Mouse (Mus musculus): ENCODE data around the gene Itgam.
"Not testable (repeated sequence)": the region's sequence is repeated elsewhere in the genome, so short reads cannot be mapped to it uniquely, and the experiment has no call there.

The Itgam gene

DNA sequence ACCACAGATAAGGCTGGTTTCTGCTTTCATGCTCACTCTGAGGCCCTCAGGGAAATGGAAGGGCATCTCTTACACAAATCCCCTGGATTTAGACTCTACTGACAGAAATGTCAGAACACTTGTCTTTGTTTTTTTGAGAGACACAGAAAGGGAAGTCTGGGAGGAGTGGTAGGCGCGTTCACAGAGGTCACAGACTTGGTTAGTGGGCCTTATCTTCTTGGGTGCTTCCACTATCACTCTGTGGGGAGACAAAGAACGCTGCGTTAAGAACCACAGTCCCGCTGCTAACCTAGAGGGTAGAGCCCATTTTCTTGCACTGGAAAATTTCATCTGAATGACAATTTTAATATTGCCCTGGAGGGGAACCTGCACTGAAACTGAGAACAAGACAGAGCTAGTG lies 69.7 kb downstream of the Itgam start:
- no peak for ATAC-seq (ENCODE audit: low TSS enrichment)

DNA sequence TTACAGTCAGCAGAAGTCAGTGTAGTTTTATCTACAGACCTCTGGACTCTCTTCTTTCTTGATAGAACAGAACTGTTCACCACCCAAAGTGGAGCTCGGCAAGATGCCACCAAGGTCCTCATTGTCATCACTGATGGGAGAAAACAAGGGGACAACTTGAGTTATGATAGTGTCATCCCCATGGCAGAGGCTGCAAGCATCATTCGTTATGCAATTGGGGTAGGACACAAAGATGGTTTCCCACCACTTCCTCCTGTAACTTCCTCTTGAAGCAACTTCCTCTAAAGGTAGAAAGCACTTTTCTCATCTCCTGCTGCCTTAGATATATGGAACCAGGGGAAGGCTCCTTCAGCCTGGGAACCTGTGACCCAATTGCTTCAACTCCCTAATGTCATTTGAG lies 71.2 kb downstream of the Itgam start:
- ATAC-seq (ENCODE audit: low TSS enrichment), result no peak

DNA sequence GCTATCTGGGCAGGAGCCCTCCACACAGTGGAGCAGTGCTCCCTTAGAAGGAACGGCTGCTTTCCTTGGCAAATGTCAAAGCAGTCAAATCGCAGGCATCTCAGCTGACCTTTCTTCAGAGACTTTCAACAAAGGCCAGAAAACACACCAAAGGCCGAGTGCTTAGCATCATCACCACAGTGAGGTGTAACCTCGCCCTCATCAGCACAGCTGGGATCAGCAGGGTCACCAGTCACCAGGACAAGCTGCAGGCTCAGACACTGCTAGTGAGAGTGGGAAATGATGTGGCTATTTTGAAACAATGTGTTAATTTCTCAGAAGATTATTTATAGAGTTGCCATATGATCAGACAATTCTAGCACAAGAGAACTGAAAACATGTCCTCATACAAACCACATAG lies 74.5 kb downstream of the Itgam start:
- ATAC-seq (ENCODE audit: low TSS enrichment), result no peak

DNA sequence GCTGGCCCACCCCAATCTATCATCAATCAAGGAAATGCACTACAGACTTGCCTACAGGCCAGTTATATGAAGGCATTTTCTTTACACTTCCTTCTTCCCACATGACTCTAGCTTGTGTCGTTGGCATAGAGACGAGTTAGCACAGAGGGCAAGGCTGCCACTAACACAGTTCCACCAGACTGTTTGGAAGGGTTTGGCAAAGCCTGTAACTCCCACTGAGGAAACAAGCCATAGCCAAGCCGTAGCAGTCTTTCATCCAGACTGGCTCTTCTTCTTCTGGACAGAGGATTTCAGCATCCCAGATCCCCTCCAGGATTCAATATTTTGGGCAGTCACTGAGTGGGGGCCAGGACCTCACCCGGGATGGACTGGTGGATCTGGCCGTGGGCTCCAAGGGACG lies 77.2 kb downstream of the Itgam start:
- ATAC-seq (ENCODE audit: low TSS enrichment), result no peak

DNA sequence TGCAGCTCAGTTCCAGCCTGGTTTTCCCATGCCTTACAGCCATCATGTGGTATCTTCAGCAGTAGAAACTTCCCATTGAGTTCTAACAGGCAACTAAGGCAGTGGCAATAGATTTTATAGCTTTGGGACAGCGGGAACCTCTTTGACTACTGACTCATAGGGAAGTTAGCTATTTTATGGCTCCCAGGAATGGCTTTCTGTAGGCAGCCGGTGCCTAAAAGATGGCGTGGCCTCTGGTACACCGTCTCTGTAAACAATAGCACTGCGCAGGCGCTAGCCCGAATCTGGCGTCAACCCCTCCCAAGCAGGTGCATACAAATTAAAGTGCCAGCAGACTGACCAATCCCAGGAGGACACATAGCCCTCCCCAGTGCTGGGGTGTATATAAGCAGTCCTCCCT lies 88.5 kb downstream of the Itgam start:
- no peak for ATAC-seq (ENCODE audit: low TSS enrichment)

DNA sequence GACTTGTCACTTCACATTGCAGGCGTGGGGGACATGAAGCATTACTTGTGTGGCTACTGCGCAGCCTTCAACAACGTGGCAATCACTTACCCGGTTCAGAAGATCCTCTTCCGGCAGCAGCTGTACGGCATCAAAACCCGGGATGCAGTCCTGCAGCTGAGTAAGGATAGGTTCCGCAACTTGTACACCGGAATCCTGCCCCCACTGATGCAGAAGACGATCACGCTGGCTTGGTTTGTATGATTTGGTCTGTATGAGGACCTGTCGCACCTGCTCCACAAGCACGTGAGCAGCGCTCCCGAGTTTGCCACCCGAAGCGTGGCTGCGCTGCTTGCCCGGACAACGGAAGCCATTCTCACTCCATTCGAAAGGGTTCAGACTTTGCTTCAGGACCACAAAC lies 91.6 kb downstream of the Itgam start, which contains the start of gene Itgad:
Itgad (plus strand) TSS at position 301 of the 400 bp plus-strand sequence.
- ATAC-seq (ENCODE audit: low TSS enrichment), result no peak

DNA sequence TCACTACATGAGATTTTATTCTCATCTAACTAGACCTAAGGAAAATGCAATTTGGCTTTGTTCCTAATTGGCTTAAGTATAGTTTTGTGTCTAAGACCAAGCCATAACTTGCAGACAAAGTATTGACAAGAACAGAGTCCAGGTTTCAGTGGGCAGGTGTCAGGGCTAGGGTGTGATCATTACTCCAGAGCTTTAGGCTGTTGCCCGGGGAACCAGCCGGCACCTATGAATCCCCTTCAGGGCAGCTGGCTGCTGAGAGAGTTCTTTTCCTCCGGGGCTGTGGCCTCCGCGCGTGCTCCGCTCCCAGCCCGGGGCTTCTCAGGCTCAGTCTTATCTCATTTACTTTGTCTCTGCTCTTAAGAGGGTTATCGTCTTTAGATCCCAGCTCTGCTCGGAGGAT lies 92.5 kb downstream of the Itgam start:
- ATAC-seq (ENCODE audit: low TSS enrichment), result no peak

DNA sequence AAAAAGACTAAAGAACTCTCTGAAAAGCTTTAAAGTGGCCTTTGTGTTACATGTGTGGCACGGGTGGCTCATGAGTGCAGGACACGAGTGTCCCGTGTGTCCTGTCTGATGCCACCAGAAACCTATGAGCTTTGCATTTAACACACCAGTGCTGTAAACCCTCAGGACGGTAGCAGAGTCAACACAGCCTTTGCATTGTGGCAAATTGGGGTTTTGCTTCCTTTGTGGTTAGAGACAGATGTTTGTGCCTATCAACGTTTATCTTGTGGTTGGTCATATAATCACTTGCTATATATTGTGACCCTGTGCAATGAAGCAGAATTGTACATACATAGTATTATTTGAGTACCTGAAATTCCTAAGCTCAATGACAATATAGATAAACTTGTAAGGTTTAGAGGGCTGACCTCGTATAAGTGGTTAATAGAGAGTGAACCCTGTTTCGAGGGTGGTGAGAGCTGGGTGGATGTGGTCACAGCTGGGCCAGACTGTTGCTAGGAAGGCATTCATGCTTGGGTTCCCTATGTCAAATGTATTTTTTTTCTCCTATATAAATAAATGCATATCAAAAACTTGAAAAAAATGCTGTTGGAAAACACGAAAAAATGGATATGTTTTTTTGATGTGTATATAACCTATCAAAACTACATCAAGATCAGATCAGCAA lies 96.4 kb downstream of the Itgam start:
- not testable (repeated sequence) for ATAC-seq (ENCODE audit: low TSS enrichment)

DNA sequence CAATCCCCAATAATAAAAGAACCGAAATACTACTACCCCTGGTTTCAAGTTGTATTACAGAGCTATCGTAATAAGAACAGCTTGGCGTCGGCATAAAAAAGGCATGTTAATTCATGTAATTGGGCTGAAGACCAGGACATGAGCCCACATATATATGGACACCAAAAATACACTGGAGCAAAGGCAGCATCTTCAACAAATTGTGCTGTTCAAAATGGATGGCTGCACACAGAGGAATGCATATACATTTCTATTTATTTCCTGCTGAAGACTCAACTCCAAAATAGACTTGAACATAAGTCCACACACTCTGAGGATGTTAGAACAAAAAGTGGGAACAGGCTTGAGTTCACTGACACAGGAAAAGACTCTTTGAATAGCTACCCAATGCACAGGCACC lies 101.6 kb downstream of the Itgam start:
- ATAC-seq (ENCODE audit: low TSS enrichment), result peak; percentile 52

DNA sequence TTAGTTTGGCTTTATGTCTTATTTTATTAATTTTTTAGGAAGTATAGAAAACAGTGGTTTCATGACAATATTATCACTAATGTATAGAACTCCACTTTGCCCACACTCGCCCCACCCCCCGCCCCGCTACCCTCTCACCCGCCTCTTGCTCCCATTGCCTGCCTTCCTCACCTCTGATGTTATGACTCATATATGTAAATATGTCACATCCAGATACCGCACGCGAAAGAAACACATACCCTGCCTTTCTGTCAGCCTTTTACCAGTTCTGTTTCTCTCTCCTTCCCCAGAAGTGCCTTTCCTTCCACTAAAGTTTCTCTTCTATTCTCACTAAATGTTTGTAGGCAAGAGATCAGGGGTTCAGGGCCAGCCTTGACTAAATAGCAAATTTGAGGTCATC lies 104.0 kb downstream of the Itgam start:
- ATAC-seq (ENCODE audit: low TSS enrichment), result no peak
